Mouse (Mus musculus) kidney, postnatal 4 days (tissue): Measurements from ENCODE around the gene C2.
A peak's percentile ranks its signal among the peaks of the same experiment; 100 is the strongest.
"Not testable (repeated sequence)": the region's sequence is repeated elsewhere in the genome, so short reads cannot be mapped to it uniquely, and the experiment has no call there.

Source experiments
- DNase-seq, 2 experiments: peaks; one replicate each; pipeline ENCODE4 v3.0.0; 2021; ENCODE audit warnings: mixed read lengths in 2 of 2

C2 gene

GRCm38 (mm10) chr17:34910982-34911381 is 12.9 kb upstream of the C2 start:
- DNase-seq = peak in 1 of 2 experiments; percentile 40

GRCm38 (mm10) chr17:34902895-34903294 is 4.8 kb upstream of the C2 start:
- DNase-seq = no peak

- not testable (repeated sequence) for DNase-seq
These were observed 3.9 kb upstream of the C2 start for GRCm38 (mm10) chr17:34901948-34902347.

- DNase-seq = not testable (repeated sequence)
These were observed 2.8 kb upstream of the C2 start for GRCm38 (mm10) chr17:34900826-34901225.

- peak; percentile 35 to 55 for DNase-seq
These were observed 1.8 kb upstream of the C2 start for GRCm38 (mm10) chr17:34899890-34900243.

GRCm38 (mm10) chr17:34899053-34899889 is 1.2 kb upstream of the C2 start:
- DNase-seq = peak; percentile 61 to 73

- DNase-seq = peak; percentile 62 to 72
These were observed 614 bp upstream of the C2 start for GRCm38 (mm10) chr17:34898706-34899052.

GRCm38 (mm10) chr17:34897373-34898159 is 499 bp downstream of the C2 start:
- DNase-seq = peak; percentile 50 to 65

- DNase-seq = peak; percentile 26 to 38
These were observed 1.7 kb downstream of the C2 start for GRCm38 (mm10) chr17:34896366-34896765.

GRCm38 (mm10) chr17:34895724-34896123 is 2.3 kb downstream of the C2 start:
- DNase-seq = no peak

- peak; percentile 70 to 75 for DNase-seq
These were observed 3.1 kb downstream of the C2 start for GRCm38 (mm10) chr17:34894801-34895530.

- peak; percentile 95 to 97 for DNase-seq
These were observed 3.9 kb downstream of the C2 start for GRCm38 (mm10) chr17:34894074-34894597.

- DNase-seq = no peak
These were observed 4.8 kb downstream of the C2 start for GRCm38 (mm10) chr17:34893072-34893824.

GRCm38 (mm10) chr17:34891377-34891776 is 6.7 kb downstream of the C2 start:
- no peak for DNase-seq

- DNase-seq = no peak
These were observed 7.9 kb downstream of the C2 start for GRCm38 (mm10) chr17:34890074-34890743.

- no peak for DNase-seq
These were observed 10.1 kb downstream of the C2 start for GRCm38 (mm10) chr17:34887942-34888341.

- no peak for DNase-seq
These were observed 12.4 kb downstream of the C2 start for GRCm38 (mm10) chr17:34885615-34886014.

GRCm38 (mm10) chr17:34884704-34885103 is 13.4 kb downstream of the C2 start:
- DNase-seq = no peak

GRCm38 (mm10) chr17:34883332-34883731 is 14.7 kb downstream of the C2 start:
- DNase-seq = no peak

- DNase-seq = peak; percentile 18 to 32
These were observed 16.3 kb downstream of the C2 start, which contains the start of gene Gm20547 for GRCm38 (mm10) chr17:34881683-34882310. Gene Gm20547 (minus strand): TSS chr17:34882042.

GRCm38 (mm10) chr17:34881166-34881565 is 16.9 kb downstream of the C2 start:
- DNase-seq = no peak
